Mouse (Mus musculus) neural tube, embryonic 15.5 days (tissue): ENCODE results near the gene Tmem147. TPM values are rescaled to one million over a fixed set of nuclear protein-coding genes. Genes with fewer than 3 reads are reported as not detected.
"Not testable (repeated sequence)": the region's sequence is repeated elsewhere in the genome, so short reads cannot be mapped to it uniquely, and the experiment has no call there.

Experiments
- ATAC-seq: fragments of 200-750 bp; cut with Nextera tagmentation; 2 replicates; pipeline ENCODE4 v1.8.0; 2017; ENCODE audit warnings: mild to moderate bottlenecking, moderate TSS enrichment, moderate library complexity; ENCODE audit not compliant: low FRiP score
- H3K27ac ChIP-seq: fragments of 300-500 bp; sonication (generic); replicated peaks from 2 replicates; pipeline ENCODE4 v1.5.1; 2015; ENCODE audit warnings: mild to moderate bottlenecking, inconsistent platforms
- H3K27me3 ChIP-seq: fragments of 300-500 bp; sonication (generic); replicated peaks from 2 replicates; pipeline ENCODE4 v1.6.1; 2015; ENCODE audit warnings: inconsistent platforms
- H3K36me3 ChIP-seq: fragments of 300-500 bp; sonication (generic); 2 replicates; pipeline ENCODE4 v1.6.1; 2015; ENCODE audit warnings: inconsistent platforms
- H3K4me1 ChIP-seq: fragments of 300-500 bp; sonication (generic); 2 replicates; pipeline ENCODE4 v1.6.1; 2015; ENCODE audit warnings: inconsistent platforms
- H3K4me2 ChIP-seq: fragments of 300-500 bp; sonication (generic); 2 replicates; pipeline ENCODE4 v1.6.1; 2015; ENCODE audit warnings: inconsistent platforms, mild to moderate bottlenecking, moderate library complexity
- H3K4me3 ChIP-seq: fragments of 300-500 bp; sonication (generic); replicated peaks from 2 replicates; pipeline ENCODE4 v1.5.1; 2015; ENCODE audit warnings: mild to moderate bottlenecking, inconsistent platforms
- H3K9ac ChIP-seq: fragments of 300-500 bp; sonication (generic); replicated peaks from 2 replicates; pipeline ENCODE4 v1.6.1; 2015; ENCODE audit warnings: mild to moderate bottlenecking, inconsistent platforms
- H3K9me3 ChIP-seq: fragments of 300-500 bp; sonication (generic); replicated peaks from 2 replicates; pipeline ENCODE4 v1.6.1; 2016; ENCODE audit warnings: inconsistent platforms
- WGBS: fragments of 180-500 bp; shearing (Covaris S2); methylation state at CpG from one replicate; pipeline ENCODE4 v1.1.7; 2015; ENCODE audit warnings: mixed read lengths; 5-methylcytosine and 5-hydroxymethylcytosine counted together
- polyA plus RNA-seq: library from polyadenylated mRNA; unstranded; fragments of >200 nt; fragmentation: Nextera tagmentation; extraction: Ambion mirVana; gene quantifications from 2 replicates; pipeline ENCODE4 v1.2.1, GENCODE M21; 2015

Tmem147 gene
- polyA plus RNA-seq, 1 experiment from 2014 or later: 304 TPM

DNA sequence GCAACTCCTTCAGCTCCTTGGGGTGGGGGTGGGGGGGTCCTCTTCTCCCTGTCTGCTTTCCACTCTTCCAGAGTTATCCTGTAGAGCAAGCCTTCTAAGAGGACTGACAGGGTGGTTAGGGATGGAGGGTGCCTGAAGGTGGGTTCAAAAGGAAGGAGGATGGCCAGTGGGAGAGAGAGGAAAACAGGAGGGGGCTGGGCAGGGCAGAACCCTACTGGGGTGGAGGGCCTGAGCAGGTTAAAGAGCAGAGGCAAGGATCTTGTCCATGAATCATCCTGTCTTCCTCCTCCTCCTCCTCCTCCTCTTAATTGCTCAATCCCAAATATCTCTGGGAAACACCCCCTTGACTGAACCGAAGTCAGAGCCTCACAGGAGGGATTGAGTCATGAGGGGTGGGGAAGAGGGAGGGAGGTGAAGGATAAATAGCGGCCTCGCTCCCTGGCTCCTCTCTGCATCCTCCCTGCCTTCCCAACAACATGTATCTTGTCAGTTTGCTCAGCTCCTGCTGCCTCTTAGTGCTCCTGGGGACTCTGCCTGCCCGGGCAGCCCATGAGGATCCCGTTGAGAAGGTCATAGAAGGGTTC lies 21.8 kb upstream of the Tmem147 start, which contains the start of gene Sbsn:
Gene Sbsn, plus strand, starts transcription at position 386 of the 584 bp plus-strand sequence.
- WGBS: 61% methylated on average over 5 of the region's 5 CpGs
- no peak within 1 kb of the TSS for H3K4me3 ChIP-seq
- no peaks in the 10 kb centered on the region for H3K4me1 ChIP-seq
- no peak within 1 kb of the TSS for H3K27ac ChIP-seq
- H3K36me3 ChIP-seq: peaks cover 36% of the 10 kb centered on the region
- H3K9me3 ChIP-seq: peaks cover 4% of the 10 kb centered on the region; the same call in 1 of the 2 replicates
- no peak within 1 kb of the TSS for H3K9ac ChIP-seq
- no peak within 1 kb of the TSS for H3K4me2 ChIP-seq
- no peak for ATAC-seq
- H3K27me3 ChIP-seq: no peaks in the 10 kb centered on the region

GRCm38 (mm10) chr7:30749824-30750606 lies 20.7 kb upstream of the Tmem147 start:
- Histone ChIP-seq H3K27ac (no peak overlapping the region), H3K9ac (no peak overlapping the region), H3K4me3 (no peak overlapping the region), H3K36me3 (peaks cover 24% of the 10 kb centered on the region), H3K4me2 (no peak overlapping the region), H3K9me3 (peaks cover 4% of the 10 kb centered on the region; the same call in 1 of the 2 replicates), H3K27me3 (no peaks in the 10 kb centered on the region), H3K4me1 (no peaks in the 10 kb centered on the region)
- WGBS: 90% methylated on average over 13 of the region's 13 CpGs
- no peak for ATAC-seq

DNA sequence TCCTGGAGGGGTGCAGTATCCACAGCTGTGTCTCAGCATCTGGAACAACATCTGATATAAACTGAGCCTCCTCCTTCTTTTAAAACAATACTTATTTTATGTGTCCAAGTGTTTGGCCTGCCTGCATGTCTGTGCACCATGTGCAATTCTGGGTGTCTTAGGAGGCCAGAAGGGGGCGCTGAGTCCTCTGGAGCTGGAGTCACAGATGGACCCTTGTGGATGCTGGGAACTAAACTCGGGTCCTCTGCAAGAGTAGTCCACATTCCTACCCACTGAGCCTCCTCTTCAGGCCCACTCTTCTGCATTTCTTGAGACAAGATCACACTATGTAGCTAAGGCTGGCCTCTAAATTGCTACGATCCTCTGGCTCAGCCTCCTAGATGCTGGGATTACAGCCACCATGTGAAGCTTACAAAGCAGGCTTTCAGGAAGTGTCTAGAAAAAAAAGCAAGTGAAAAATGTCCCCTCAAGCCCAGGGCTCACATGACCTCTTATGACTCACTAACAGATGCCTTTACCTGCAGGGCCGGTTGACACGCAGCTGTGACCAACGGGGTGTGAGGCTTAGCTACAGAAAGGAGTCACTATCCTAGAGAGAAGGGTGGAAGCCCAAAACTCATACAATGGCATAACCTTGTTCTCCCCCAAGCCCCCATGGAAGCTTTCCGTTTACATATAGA lies 18.3 kb upstream of the Tmem147 start:
- Histone ChIP-seq H3K4me2 (no peak overlapping the region), H3K36me3 (peaks cover 6% of the 10 kb centered on the region), H3K27me3 (no peaks in the 10 kb centered on the region), H3K27ac (no peak overlapping the region), H3K9ac (no peak overlapping the region), H3K9me3 (no peaks in the 10 kb centered on the region), H3K4me1 (0 out of 2 replicates have a peak, but pooled peaks cover 3% of the 10 kb centered on the region), H3K4me3 (no peak overlapping the region)
- 89% methylated on average over 7 of the region's 7 CpGs for WGBS
- ATAC-seq: no peak

DNA sequence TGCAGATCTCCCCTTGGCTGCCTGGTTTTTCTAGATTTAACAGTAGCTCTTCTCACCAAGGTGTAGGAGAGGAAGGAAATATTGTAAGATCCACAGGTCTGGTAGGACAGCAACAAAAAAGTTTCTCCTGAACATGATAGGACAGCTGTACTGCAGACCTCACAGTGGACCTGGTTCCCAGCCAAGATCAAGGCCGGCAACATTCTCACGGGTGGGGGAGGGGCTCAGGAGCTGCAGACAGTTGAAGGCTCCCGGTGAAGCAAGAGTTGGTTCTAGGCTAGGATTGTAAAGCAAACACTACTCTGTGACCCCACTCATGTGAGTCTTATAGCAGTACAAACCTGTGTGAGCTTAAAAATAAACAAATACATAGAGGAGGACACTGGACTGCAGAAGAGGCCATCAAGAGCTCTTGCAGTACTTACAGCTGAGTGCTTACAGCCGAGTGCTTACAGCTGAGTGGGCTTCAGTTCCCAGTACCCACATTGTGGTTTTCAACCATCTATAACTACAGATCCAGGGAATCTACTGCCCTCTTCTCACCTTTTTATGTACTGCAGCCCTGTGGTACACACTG lies 14.8 kb upstream of the Tmem147 start:
- Histone ChIP-seq H3K27ac (no peak overlapping the region), H3K9me3 (no peaks in the 10 kb centered on the region), H3K4me1 (0 out of 2 replicates have a peak, but pooled peaks cover 3% of the 10 kb centered on the region), H3K36me3 (peaks cover 2% of the 10 kb centered on the region; the same call in 1 of the 2 replicates), H3K27me3 (no peaks in the 10 kb centered on the region), H3K9ac (no peak overlapping the region), H3K4me3 (no peak overlapping the region), H3K4me2 (no peak overlapping the region)
- no peak for ATAC-seq
- WGBS: 43% methylated on average over 4 of the region's 4 CpGs

- H3K9ac ChIP-seq, H3K27me3 ChIP-seq, H3K9me3 ChIP-seq, H3K4me2 ChIP-seq, H3K27ac ChIP-seq, H3K4me1 ChIP-seq, ATAC-seq, H3K4me3 ChIP-seq, H3K36me3 ChIP-seq: not testable (repeated sequence)
- WGBS: 100% methylated on average over 1 of the region's 4 CpGs
Observed at GRCm38 (mm10) chr7:30743617-30744016, 14.3 kb upstream of the Tmem147 start, which contains the start of gene Gapdhs. Gapdhs (minus strand) TSS chr7:30743681.

DNA sequence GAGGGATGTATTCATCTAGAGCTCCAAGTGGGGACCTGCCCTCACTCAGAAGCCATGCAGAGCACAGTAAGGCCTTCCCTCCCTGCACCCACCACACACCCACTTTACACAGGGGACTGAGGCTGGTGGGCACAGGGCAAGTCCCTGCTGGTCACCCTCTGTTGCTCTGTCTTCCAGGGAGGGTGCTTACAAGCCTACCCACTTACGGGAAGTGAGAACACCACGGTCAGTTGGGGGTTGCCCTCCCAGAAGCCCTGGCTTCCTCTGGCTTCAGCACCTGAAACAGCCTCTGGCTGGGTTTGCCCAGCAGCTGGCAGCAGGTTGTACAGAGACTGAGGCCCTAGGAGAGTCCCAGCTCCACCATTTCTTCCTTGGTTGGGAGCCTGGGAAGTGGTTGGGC lies 13.2 kb upstream of the Tmem147 start:
- H3K27me3 ChIP-seq, H3K9me3 ChIP-seq, ATAC-seq, H3K4me2 ChIP-seq, H3K4me1 ChIP-seq, H3K4me3 ChIP-seq, H3K36me3 ChIP-seq, H3K9ac ChIP-seq, H3K27ac ChIP-seq: not testable (repeated sequence)
- 75% methylated on average over 2 of the region's 2 CpGs for WGBS

- Histone ChIP-seq H3K27ac (no peak overlapping the region), H3K4me3 (no peak overlapping the region), H3K9ac (no peak overlapping the region), H3K27me3 (no peaks in the 10 kb centered on the region), H3K4me1 (peaks cover 7% of the 10 kb centered on the region), H3K9me3 (no peaks in the 10 kb centered on the region), H3K36me3 (peaks cover 50% of the 10 kb centered on the region), H3K4me2 (no peak overlapping the region)
- no peak for ATAC-seq
- 92% methylated on average over 3 of the region's 3 CpGs for whole genome bisulfite sequencing
Observed at GRCm38 (mm10) chr7:30736211-30736610, 6.9 kb upstream of the Tmem147 start.

DNA sequence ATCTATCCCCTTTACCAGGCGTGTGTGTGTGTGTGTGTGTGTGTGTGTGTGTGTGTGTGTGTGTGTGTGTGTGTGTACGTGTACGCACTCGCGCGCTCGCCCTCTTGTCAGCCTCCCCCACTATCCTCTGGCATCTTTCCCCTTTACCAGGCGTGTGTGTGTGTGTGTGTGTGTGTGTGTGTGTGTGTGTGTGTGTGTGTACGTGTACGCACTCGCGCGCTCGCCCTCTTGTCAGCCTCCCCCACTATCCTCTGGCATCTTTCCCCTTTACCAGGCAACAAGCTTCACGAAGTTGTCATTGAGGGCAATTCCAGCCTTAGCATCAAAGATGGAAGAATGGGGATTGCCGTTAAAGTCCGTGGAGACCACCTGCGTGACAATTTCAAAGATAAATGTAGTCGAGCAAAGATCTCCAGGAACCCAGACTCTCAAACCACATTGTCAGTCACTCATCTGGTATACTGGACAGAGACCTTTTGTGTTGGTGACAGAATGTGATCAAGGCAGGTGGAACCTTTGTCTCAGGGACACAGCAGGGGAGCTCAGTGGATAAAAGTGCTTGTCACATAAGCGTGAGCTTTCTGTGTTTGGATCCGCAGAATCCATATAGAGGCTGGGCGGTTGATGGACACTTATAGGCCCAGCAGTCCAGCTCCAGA lies 853 bp upstream of the Tmem147 start:
- peak overlapping the region; percentile 66 for H3K4me2 ChIP-seq
- ATAC-seq: peak; percentile 53
- peak overlapping the region; percentile 91 for H3K9ac ChIP-seq
- H3K27me3 ChIP-seq, H3K9me3 ChIP-seq: not testable (repeated sequence)
- H3K4me3 ChIP-seq: peak overlapping the region; percentile 75
- H3K36me3 ChIP-seq: peaks cover 38% of the 10 kb centered on the region
- WGBS: 11% methylated on average over 15 of the region's 22 CpGs
- peak overlapping the region; percentile 92 for H3K27ac ChIP-seq
- H3K4me1 ChIP-seq: peaks cover 31% of the 10 kb centered on the region

DNA sequence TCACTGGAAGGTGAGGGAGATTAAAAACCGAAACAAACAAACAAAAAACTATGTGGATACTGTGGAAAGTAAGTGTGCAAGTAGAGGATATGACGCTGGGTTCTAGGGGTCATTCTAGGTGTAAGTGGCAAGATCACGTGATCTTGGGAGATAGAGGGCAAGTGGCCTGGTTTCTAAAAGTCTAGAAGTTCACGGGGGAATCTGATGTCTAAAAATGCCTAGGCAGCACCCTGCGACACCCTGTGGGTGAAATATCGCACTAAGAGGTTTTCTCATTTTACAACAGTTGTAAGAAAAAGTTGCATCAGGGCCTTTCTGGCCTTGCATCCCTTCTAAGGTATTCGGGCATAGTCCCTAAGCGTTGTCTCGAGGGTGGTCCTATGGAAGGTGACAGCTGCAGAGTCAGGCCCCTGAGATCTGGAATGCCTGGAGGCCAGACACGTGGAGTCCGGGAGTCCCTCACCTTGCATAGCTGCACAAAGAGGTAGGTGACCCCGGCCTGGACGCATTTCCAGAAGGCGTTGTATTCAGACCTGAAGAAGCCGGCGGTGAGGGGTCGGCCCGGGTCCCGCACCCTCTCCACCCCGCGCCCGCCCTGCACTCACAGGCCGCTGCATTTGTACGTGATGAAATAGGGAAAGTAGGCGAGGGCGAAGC lies 473 bp downstream of the Tmem147 start:
- WGBS: 7% methylated on average over 26 of the region's 26 CpGs
- Histone ChIP-seq H3K27ac (peak overlapping the region; percentile 92), H3K36me3 (peaks cover 30% of the 10 kb centered on the region), H3K9ac (peak overlapping the region; percentile 91), H3K4me1 (peaks cover 31% of the 10 kb centered on the region), H3K9me3 (no peaks in the 10 kb centered on the region), H3K4me2 (peak overlapping the region; percentile 66), H3K4me3 (peak overlapping the region; percentile 75), H3K27me3 (no peaks in the 10 kb centered on the region)
- peak; percentile 56 for ATAC-seq

- Histone ChIP-seq H3K9ac (peak overlapping the region; percentile 91), H3K27ac (peak overlapping the region; percentile 92; the same call in 1 of the 2 replicates), H3K4me3 (peak overlapping the region; percentile 75), H3K4me1 (peaks cover 31% of the 10 kb centered on the region), H3K36me3 (peaks cover 26% of the 10 kb centered on the region), H3K4me2 (peak overlapping the region; percentile 66), H3K9me3 (no peaks in the 10 kb centered on the region), H3K27me3 (no peaks in the 10 kb centered on the region)
- 92% methylated on average over 6 of the region's 6 CpGs for whole genome bisulfite sequencing
- ATAC-seq: no peak
Observed at GRCm38 (mm10) chr7:30728214-30728613, 1.1 kb downstream of the Tmem147 start.
